Mouse (Mus musculus) MEL (cell line): ENCODE results near the gene Car4. TPM values are rescaled to one million over a fixed set of nuclear protein-coding genes. Genes with fewer than 3 reads are reported as not detected.

Source experiments
- DNase-seq: peaks from one replicate; pipeline ENCODE4 v3.0.0; 2011; ENCODE audit warnings: low read depth, low spot score
- H3K27ac ChIP-seq: 2 replicates; pipeline ENCODE4 v1.5.1; 2012; ENCODE audit warnings: low read depth, mild to moderate bottlenecking, control low read depth, low read length, moderate library complexity; ENCODE audit not compliant: control insufficient read depth
- H3K27me3 ChIP-seq, 2 experiments: fragments of 150-350 bp in 1 of 2; sonication (generic) in 1 of 2; 2 replicates each; pipeline ENCODE4 v1.6.1; 2012; ENCODE audit warnings: low read length in 2 of 2, mild to moderate bottlenecking in 2 of 2, improper control_type of control experiment in 1 of 2, moderate library complexity in 1 of 2; ENCODE audit not compliant: insufficient read depth in 2 of 2, control insufficient read depth in 1 of 2
- H3K36me3 ChIP-seq, 2 experiments: 2 replicates each; pipeline ENCODE4 v1.6.1; 2012 to 2014; ENCODE audit warnings: low read length in 2 of 2, improper control_type of control experiment in 1 of 2, inconsistent platforms in 1 of 2, mild to moderate bottlenecking in 1 of 2; ENCODE audit not compliant: insufficient read depth in 2 of 2, control insufficient read depth in 1 of 2
- H3K4me1 ChIP-seq, 2 experiments: fragments of 150-350 bp in 1 of 2; sonication (generic) in 1 of 2; 2 replicates each; pipeline ENCODE4 v1.6.1; 2012; ENCODE audit warnings: low read length in 2 of 2, improper control_type of control experiment in 1 of 2, mild to moderate bottlenecking in 1 of 2; ENCODE audit not compliant: insufficient read depth in 2 of 2, control insufficient read depth in 1 of 2
- H3K4me3 ChIP-seq, 2 experiments: fragments of 150-350 bp in 1 of 2; sonication (generic) in 1 of 2; 2 replicates each; pipeline ENCODE4 v1.5.1; 2012; ENCODE audit warnings: low read depth in 2 of 2, low read length in 2 of 2, mild to moderate bottlenecking in 2 of 2, moderate library complexity in 2 of 2, control low read depth in 1 of 2, improper control_type of control experiment in 1 of 2; ENCODE audit not compliant: control insufficient read depth in 1 of 2, insufficient read depth in 1 of 2
- H3K79me2 ChIP-seq: 2 replicates; pipeline ENCODE4 v1.6.1; 2012; ENCODE audit warnings: mild to moderate bottlenecking, low read length, moderate library complexity; ENCODE audit not compliant: control insufficient read depth, poor library complexity, insufficient read depth
- H3K9ac ChIP-seq: 2 replicates; pipeline ENCODE4 v1.6.1; 2012; ENCODE audit warnings: low read depth, mild to moderate bottlenecking, control low read depth, low read length, moderate library complexity; ENCODE audit not compliant: control insufficient read depth, poor library complexity, severe bottlenecking
- H3K9me3 ChIP-seq: fragments of 150-350 bp; sonication (generic); replicated peaks from 2 replicates; pipeline ENCODE4 v1.6.1; 2012; ENCODE audit warnings: mild to moderate bottlenecking, low read length, improper control_type of control experiment, moderate library complexity; ENCODE audit not compliant: insufficient read depth
- BHLHE40 ChIP-seq: IDR thresholded peaks from 2 replicates; pipeline ENCODE4 v1.6.1; 2012; ENCODE audit warnings: low read depth, mild to moderate bottlenecking, inconsistent platforms, low read length, improper control_type of control experiment, borderline replicate concordance
- CTCF ChIP-seq, 3 experiments: IDR thresholded peaks in 2 of 3; conservative IDR thresholded peaks in 1 of 3; 2 replicates each; pipeline ENCODE4 v1.5.1; 2011 to 2012; ENCODE audit warnings: low read length in 3 of 3, low read depth in 2 of 3, mild to moderate bottlenecking in 2 of 3, improper control_type of control experiment in 1 of 3, inconsistent platforms in 1 of 3, mixed read lengths in 1 of 3, moderate library complexity in 1 of 3; ENCODE audit not compliant: control insufficient read depth in 1 of 3, insufficient read depth in 1 of 3, poor library complexity in 1 of 3, severe bottlenecking in 1 of 3
- GABPA ChIP-seq: IDR thresholded peaks from 2 replicates; pipeline ENCODE4 v1.6.1; 2012; ENCODE audit warnings: low read depth, mild to moderate bottlenecking, inconsistent platforms, low read length, improper control_type of control experiment, moderate library complexity
- HCFC1 ChIP-seq: IDR thresholded peaks from 2 replicates; pipeline ENCODE4 v1.6.1; 2012; ENCODE audit warnings: low read depth, mild to moderate bottlenecking, inconsistent platforms, low read length, improper control_type of control experiment, moderate library complexity
- KAT2A ChIP-seq: conservative IDR thresholded peaks from 2 replicates; pipeline ENCODE4 v1.6.1; 2012; ENCODE audit warnings: low read depth, low read length, improper control_type of control experiment, inconsistent platforms
- MAX ChIP-seq: IDR thresholded peaks from 2 replicates; pipeline ENCODE4 v1.6.1; 2011; ENCODE audit warnings: low read length, improper control_type of control experiment
- MEF2A ChIP-seq: IDR thresholded peaks from 2 replicates; pipeline ENCODE4 v1.6.1; 2014; ENCODE audit warnings: low read depth, mild to moderate bottlenecking, inconsistent platforms, low read length, improper control_type of control experiment; ENCODE audit not compliant: poor library complexity, insufficient replicate concordance, severe bottlenecking; ENCODE audit errors: extremely low read depth
- MYC ChIP-seq: IDR thresholded peaks from 2 replicates; pipeline ENCODE4 v1.6.1; 2011; ENCODE audit warnings: low read depth, mild to moderate bottlenecking, low read length, improper control_type of control experiment, moderate library complexity
- NELFE ChIP-seq: IDR thresholded peaks from 2 replicates; pipeline ENCODE4 v1.6.1; 2011; ENCODE audit warnings: low read depth, low read length, improper control_type of control experiment
- POLR2A ChIP-seq, 2 experiments: IDR thresholded peaks; 2 replicates each; pipeline ENCODE4 v1.6.1; 2011 to 2012; ENCODE audit warnings: low read length in 2 of 2, mild to moderate bottlenecking in 2 of 2, control low read depth in 1 of 2, improper control_type of control experiment in 1 of 2, low read depth in 1 of 2, moderate library complexity in 1 of 2; ENCODE audit not compliant: control insufficient read depth in 1 of 2, insufficient read depth in 1 of 2, poor library complexity in 1 of 2
- POLR2AphosphoS2 ChIP-seq: IDR thresholded peaks from 2 replicates; pipeline ENCODE4 v1.6.1; 2011; ENCODE audit warnings: low read length, improper control_type of control experiment
- RCOR1 ChIP-seq: IDR thresholded peaks from 2 replicates; pipeline ENCODE4 v1.6.1; 2012; ENCODE audit warnings: low read depth, mild to moderate bottlenecking, inconsistent platforms, low read length, improper control_type of control experiment
- SMC3 ChIP-seq: IDR thresholded peaks from 2 replicates; pipeline ENCODE4 v1.6.1; 2011; ENCODE audit warnings: low read depth, low read length, improper control_type of control experiment
- TBP ChIP-seq: IDR thresholded peaks from 2 replicates; pipeline ENCODE4 v1.8.0; 2011; ENCODE audit warnings: low read depth, low read length, improper control_type of control experiment
- USF2 ChIP-seq, 2 experiments: IDR thresholded peaks; 2 replicates each; pipeline ENCODE4 v1.6.1; 2011 to 2012; ENCODE audit warnings: improper control_type of control experiment in 2 of 2, low read length in 2 of 2, borderline replicate concordance in 1 of 2, inconsistent platforms in 1 of 2, low read depth in 1 of 2, mild to moderate bottlenecking in 1 of 2; ENCODE audit not compliant: insufficient read depth in 1 of 2
- ZMIZ1 ChIP-seq: IDR thresholded peaks from 2 replicates; pipeline ENCODE4 v1.6.1; 2012; ENCODE audit warnings: low read depth, mild to moderate bottlenecking, inconsistent platforms, low read length, improper control_type of control experiment, moderate library complexity
- ZNF384 ChIP-seq: IDR thresholded peaks from 2 replicates; pipeline ENCODE4 v1.6.1; 2012; ENCODE audit warnings: low read depth, mild to moderate bottlenecking, inconsistent platforms, low read length, improper control_type of control experiment
- polyA plus RNA-seq, 2 experiments: library from polyadenylated mRNA; stranded (reverse) in 1 of 2; unstranded in 1 of 2; fragments of >175 nt in 1 of 2; fragments of >200 nt in 1 of 2; gene quantifications; 2 replicates each; pipeline versions ENCODE4 v1.2.1 to v1.2.4; 2012; ENCODE audit warnings: low replicate concordance in 2 of 2, low read depth in 1 of 2; ENCODE audit not compliant: insufficient read length in 2 of 2, insufficient read depth in 1 of 2, missing spikeins in 1 of 2
- total RNA-seq: library from RNA; depleted of rRNA; stranded (reverse); fragments of 300-350 nt; gene quantifications from 2 replicates; pipeline ENCODE4 v1.2.3, GENCODE M21; 2012

The Car4 gene
- total and polyA plus RNA-seq, 3 experiments = not detected

DNA sequence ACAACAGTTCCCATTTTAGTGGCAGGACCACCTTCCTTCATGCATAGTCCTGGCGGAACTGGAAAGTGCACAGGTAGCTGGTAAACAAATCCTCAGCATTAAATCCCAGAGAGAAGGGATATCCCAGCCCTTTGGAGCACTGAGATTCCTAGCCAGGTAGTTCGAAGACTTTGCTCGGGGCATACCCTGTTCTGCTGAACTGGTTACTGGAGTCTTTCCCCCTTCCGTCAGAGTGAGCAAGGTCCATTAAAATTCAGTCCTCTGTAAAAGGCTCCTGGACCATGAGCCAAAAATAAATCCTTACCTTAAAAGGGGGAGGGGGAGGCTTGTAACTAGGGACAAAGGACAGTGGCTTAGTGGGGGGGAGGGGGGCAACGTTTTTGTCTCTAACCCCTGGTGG lies 1.6 kb downstream of the Car4 start:
- Histone ChIP-seq H3K36me3 (no peaks in the 10 kb centered on the region), H3K79me2 (no peaks in the 10 kb centered on the region), H3K9me3 (no peaks in the 10 kb centered on the region), H3K4me3 (no peak overlapping the region), H3K9ac (no peak overlapping the region), H3K27me3 (peaks cover 2 to 4% of the 10 kb centered on the region in 2 experiments; a peak in 2 of 4 replicates), H3K27ac (no peak overlapping the region), H3K4me1 (no peaks in the 10 kb centered on the region)
- no peak for DNase-seq
- no peak for TF ChIP-seq RCOR1
- TF ChIP-seq KAT2A = no peak
- TF ChIP-seq HCFC1 = no peak
- no peak for TF ChIP-seq CTCF (IDR thresholded peaks at IDR 0.05 in 2 of 3, conservative IDR thresholded peaks at IDR 0.05 in 1 of 3; ENCODE audit: control insufficient read depth in 1 of 3, insufficient read depth in 1 of 3, low read depth in 2 of 3, low read length in 3 of 3, poor library complexity in 1 of 3, severe bottlenecking in 1 of 3)
- no peak for TF ChIP-seq SMC3
- TF ChIP-seq ZMIZ1 = no peak
- TF ChIP-seq NELFE = no peak
- no peak for TF ChIP-seq MYC
- no peak for TF ChIP-seq USF2 (IDR thresholded peaks at IDR 0.05; ENCODE audit: borderline replicate concordance in 1 of 2, insufficient read depth in 1 of 2, low read depth in 1 of 2, low read length in 2 of 2)

DNA sequence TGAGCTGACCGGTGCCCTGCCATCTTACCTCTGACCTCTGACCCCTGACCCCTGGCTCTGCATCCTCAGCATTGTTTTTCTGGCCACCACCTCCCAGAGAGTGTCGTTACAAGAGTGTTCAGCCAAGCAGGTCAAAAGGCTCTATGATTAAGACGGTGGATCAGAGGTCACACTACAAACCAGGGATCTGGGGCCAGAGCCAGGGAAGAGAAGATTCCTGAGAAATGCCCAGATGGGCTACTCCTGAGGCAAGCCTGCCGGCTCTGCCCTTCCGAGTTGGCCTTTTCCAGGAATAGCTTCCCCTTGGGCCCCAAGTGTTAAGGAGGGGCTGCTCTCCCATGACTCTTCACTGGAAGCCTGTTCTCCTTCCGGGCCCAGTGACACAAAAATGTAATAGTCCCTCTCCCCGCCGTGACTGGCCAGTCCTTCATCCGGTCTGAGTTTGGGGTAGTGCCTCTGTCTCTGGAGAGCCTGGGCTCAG lies 2.2 kb downstream of the Car4 start:
- H3K27ac ChIP-seq = no peak overlapping the region
- H3K9me3 ChIP-seq = no peaks in the 10 kb centered on the region
- H3K79me2 ChIP-seq = no peaks in the 10 kb centered on the region
- no peak overlapping the region for H3K4me3 ChIP-seq
- no peaks in the 10 kb centered on the region for H3K4me1 ChIP-seq
- no peaks in the 10 kb centered on the region for H3K36me3 ChIP-seq
- no peak overlapping the region for H3K9ac ChIP-seq
- peaks cover 2 to 4% of the 10 kb centered on the region in 2 experiments; a peak in 2 of 4 replicates for H3K27me3 ChIP-seq
- no peak for DNase-seq
- no peak for TF ChIP-seq MAX
- TF ChIP-seq POLR2A (IDR thresholded peaks at IDR 0.05; ENCODE audit: control insufficient read depth in 1 of 2, insufficient read depth in 1 of 2, low read depth in 1 of 2, low read length in 2 of 2, poor library complexity in 1 of 2) = no peak
- no peak for TF ChIP-seq TBP
- TF ChIP-seq BHLHE40 = no peak
- no peak for TF ChIP-seq GABPA
- TF ChIP-seq ZNF384 = no peak
- no peak for TF ChIP-seq MYC
- TF ChIP-seq ZMIZ1 = no peak
- TF ChIP-seq MEF2A = no peak
- TF ChIP-seq POLR2AphosphoS2 = no peak
